Mouse (Mus musculus) neural tube, embryonic 14.5 days (tissue): ENCODE data around the gene Col2a1. TPM values are rescaled to one million over a fixed set of nuclear protein-coding genes. Genes with fewer than 3 reads are reported as not detected.

Experiments used
- ATAC-seq: fragments of 200-750 bp; cut with Nextera tagmentation; 2 replicates; pipeline ENCODE4 v1.8.0; 2017; ENCODE audit warnings: low read depth, mild to moderate bottlenecking, moderate TSS enrichment, moderate library complexity
- H3K27ac ChIP-seq: fragments of 300-500 bp; sonication (generic); 2 replicates; pipeline ENCODE4 v1.5.1; 2014; ENCODE audit warnings: low read depth, mild to moderate bottlenecking, control low read depth, low read length, moderate library complexity, mixed read lengths
- H3K27me3 ChIP-seq: fragments of 300-500 bp; sonication (generic); 2 replicates; pipeline ENCODE4 v1.6.1; 2014; ENCODE audit warnings: low read length; ENCODE audit not compliant: control insufficient read depth, insufficient read depth
- H3K36me3 ChIP-seq: fragments of 300-500 bp; sonication (generic); 2 replicates; pipeline ENCODE4 v1.6.1; 2014; ENCODE audit warnings: low read length, mixed read lengths; ENCODE audit not compliant: control insufficient read depth, insufficient read depth
- H3K4me1 ChIP-seq: fragments of 300-500 bp; sonication (generic); 2 replicates; pipeline ENCODE4 v1.6.1; 2014; ENCODE audit warnings: low read length; ENCODE audit not compliant: control insufficient read depth, insufficient read depth
- H3K4me2 ChIP-seq: fragments of 300-500 bp; sonication (generic); 2 replicates; pipeline ENCODE4 v1.6.1; 2014; ENCODE audit warnings: mild to moderate bottlenecking, low read depth, low read length, control low read depth
- H3K4me3 ChIP-seq: fragments of 300-500 bp; sonication (generic); 2 replicates; pipeline ENCODE4 v1.5.1; 2014; ENCODE audit warnings: low read depth, low read length, control low read depth, mixed read lengths
- H3K9ac ChIP-seq: fragments of 300-500 bp; sonication (generic); replicated peaks from 2 replicates; pipeline ENCODE4 v1.6.1; 2014; ENCODE audit warnings: low read depth, mild to moderate bottlenecking, control low read depth, low read length, mixed read lengths
- H3K9me3 ChIP-seq: fragments of 300-500 bp; sonication (generic); 2 replicates; pipeline ENCODE4 v1.6.1; 2016; ENCODE audit warnings: low read length; ENCODE audit not compliant: control insufficient read depth
- WGBS: fragments of 180-500 bp; shearing (Covaris S2); extraction: QIAGEN DNeasy Blood & Tissue Kit; methylation state at CpG from one replicate; pipeline ENCODE4 v1.1.7; 2014; 5-methylcytosine and 5-hydroxymethylcytosine counted together
- polyA plus RNA-seq: library from polyadenylated mRNA; unstranded; fragments of >200 nt; fragmentation: Nextera tagmentation; extraction: Ambion mirVana; gene quantifications from 2 replicates; pipeline ENCODE4 v1.2.1, GENCODE M21; 2014

The Col2a1 gene
- polyA plus RNA-seq, 1 experiment from 2014 or later = 11.3 TPM

DNA sequence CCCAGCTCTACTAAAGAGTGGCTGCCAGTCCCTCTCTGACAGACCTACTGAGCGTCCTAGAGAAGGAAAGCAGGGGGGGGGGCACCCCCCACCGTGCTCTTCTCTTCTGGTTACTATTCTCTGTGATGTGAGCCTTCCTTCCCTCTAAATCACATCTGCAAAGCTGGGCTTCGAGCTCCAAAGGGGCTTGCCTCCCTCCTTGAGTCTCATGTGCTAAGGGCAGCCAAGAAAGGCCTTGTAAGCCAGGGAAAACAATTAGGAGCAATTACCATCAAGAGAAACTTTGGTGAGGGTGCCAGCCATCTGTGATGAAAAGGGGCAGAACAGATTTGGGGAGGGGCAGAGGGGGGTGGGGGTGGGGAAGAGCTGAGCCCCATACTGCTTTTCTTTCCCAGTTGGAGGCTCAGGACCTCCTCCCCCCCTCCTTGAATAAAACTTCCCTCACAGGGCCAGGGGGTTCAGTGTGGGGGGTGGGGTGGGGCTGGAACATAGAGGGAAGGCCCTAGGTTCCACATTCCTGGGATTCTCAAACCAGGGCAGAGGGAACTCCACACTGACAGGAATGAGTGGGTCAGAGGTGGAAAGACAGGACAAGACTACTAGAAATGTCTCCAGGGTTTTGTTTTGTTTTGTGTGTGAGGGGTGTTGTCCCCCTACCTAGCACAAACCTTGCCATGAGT lies 30.7 kb upstream of the Col2a1 start:
- H3K4me1 ChIP-seq = no peaks in the 10 kb centered on the region
- 4% methylated on average over 3 of the region's 3 CpGs for WGBS
- no peak for ATAC-seq

GRCm38 (mm10) chr15:98033233-98033748 lies 28.8 kb upstream of the Col2a1 start:
- no peak overlapping the region for H3K9ac ChIP-seq
- H3K4me1 ChIP-seq = no peaks in the 10 kb centered on the region
- H3K4me3 ChIP-seq = no peak overlapping the region
- H3K27me3 ChIP-seq = no peaks in the 10 kb centered on the region
- H3K36me3 ChIP-seq = peaks cover 2% of the 10 kb centered on the region; the same call in 1 of the 2 replicates
- H3K27ac ChIP-seq = no peak overlapping the region
- H3K4me2 ChIP-seq = no peak overlapping the region
- 81% methylated on average over 9 of the region's 9 CpGs for WGBS
- no peaks in the 10 kb centered on the region for H3K9me3 ChIP-seq
- no peak for ATAC-seq

More for the DNA sequence above, 30.7 kb upstream of the Col2a1 start:
- H3K27ac ChIP-seq = no peak overlapping the region
- H3K36me3 ChIP-seq = peaks cover 10% of the 10 kb centered on the region; the same call in 1 of the 2 replicates
- H3K27me3 ChIP-seq = no peaks in the 10 kb centered on the region
- H3K9me3 ChIP-seq = no peaks in the 10 kb centered on the region
- no peak overlapping the region for H3K4me3 ChIP-seq
- no peak overlapping the region for H3K4me2 ChIP-seq
- no peak overlapping the region for H3K9ac ChIP-seq

DNA sequence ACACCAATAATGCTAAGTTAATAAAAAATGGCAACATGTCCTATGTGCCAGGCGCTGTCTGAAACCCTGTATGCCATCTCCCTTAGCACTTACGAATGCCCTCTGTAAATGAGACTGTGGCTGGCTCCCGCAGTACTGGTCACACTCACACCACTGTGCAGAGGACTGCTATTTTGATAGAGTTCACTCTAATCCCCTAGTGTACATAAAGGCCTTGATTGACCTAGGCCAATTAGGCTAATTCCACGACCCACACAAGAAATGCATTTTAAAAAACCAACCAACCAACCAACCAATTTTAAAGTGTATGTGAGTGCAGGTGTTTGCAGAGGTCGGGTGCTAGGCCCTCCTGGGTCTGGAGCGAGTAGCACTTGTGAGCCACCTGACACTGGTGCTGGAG lies 25.3 kb upstream of the Col2a1 start:
- H3K4me1 ChIP-seq = peaks cover 15% of the 10 kb centered on the region
- no peak overlapping the region for H3K4me2 ChIP-seq
- no peak overlapping the region for H3K27ac ChIP-seq
- H3K36me3 ChIP-seq = no peaks in the 10 kb centered on the region
- no peaks in the 10 kb centered on the region for H3K27me3 ChIP-seq
- H3K9ac ChIP-seq = no peak overlapping the region
- WGBS = 77% methylated on average over 6 of the region's 6 CpGs
- no peak for ATAC-seq
- no peaks in the 10 kb centered on the region for H3K9me3 ChIP-seq
- no peak overlapping the region for H3K4me3 ChIP-seq

GRCm38 (mm10) chr15:98026967-98027904 lies 22.7 kb upstream of the Col2a1 start:
- Histone ChIP-seq H3K27me3 (no peaks in the 10 kb centered on the region), H3K36me3 (no peaks in the 10 kb centered on the region), H3K4me2 (no peak overlapping the region), H3K4me3 (no peak overlapping the region), H3K4me1 (peaks cover 15% of the 10 kb centered on the region), H3K9me3 (no peaks in the 10 kb centered on the region), H3K27ac (no peak overlapping the region), H3K9ac (peak overlapping the region; percentile 25; the same call in 1 of the 2 replicates)
- 35% methylated on average over 12 of the region's 12 CpGs for WGBS
- no peak for ATAC-seq

GRCm38 (mm10) chr15:98025611-98026010 lies 21.1 kb upstream of the Col2a1 start:
- WGBS = 32% methylated on average over 4 of the region's 4 CpGs
- no peaks in the 10 kb centered on the region for H3K9me3 ChIP-seq
- H3K36me3 ChIP-seq = no peaks in the 10 kb centered on the region
- ATAC-seq = no peak
- no peak overlapping the region for H3K27ac ChIP-seq
- peaks cover 15% of the 10 kb centered on the region for H3K4me1 ChIP-seq
- no peak overlapping the region for H3K4me3 ChIP-seq
- H3K4me2 ChIP-seq = no peak overlapping the region
- H3K27me3 ChIP-seq = no peaks in the 10 kb centered on the region
- no peak overlapping the region for H3K9ac ChIP-seq

DNA sequence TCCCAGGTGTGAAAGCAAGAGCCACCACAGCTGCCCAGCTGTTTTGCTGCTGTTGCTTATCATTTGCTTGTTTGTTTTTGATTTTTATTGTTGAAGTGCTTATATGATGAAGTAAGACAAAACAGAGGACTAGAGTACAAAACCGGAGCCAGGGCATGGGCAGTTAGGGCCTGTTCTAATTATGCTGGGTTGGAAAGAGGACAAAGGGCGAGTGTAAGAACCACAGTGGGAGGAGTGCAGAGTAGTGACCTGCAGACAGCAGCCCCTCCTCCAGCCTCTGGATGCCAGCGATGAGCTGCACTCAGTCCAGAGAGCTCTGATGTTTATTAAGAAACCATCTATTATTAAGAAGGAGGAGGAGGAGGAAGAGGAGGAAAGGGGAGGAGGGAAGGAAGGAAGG lies 18.6 kb upstream of the Col2a1 start:
- no peak overlapping the region for H3K27ac ChIP-seq

DNA sequence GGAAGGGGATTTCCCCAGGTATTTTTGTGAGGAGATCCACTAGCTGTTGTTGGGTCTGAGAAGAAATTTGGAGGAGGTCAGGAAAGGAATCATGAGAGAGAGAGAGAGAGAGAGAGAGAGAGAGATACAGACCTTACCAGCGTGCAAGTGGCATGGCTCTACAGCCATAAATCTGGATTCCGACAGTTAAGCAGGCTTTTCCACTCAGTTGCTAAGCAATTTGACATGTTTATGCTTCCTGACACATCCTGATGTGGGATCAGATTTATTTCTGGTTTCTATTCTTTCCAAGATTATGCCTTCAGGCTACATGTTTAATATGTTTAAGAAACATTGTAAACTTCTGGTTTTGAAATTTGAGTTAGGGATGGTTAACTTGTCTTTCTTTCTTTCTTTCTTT lies 17.4 kb upstream of the Col2a1 start:
- no peaks in the 10 kb centered on the region for H3K9me3 ChIP-seq
- WGBS = 15% methylated on average over 2 of the region's 2 CpGs
- no peak for ATAC-seq

More for the DNA sequence above, 18.6 kb upstream of the Col2a1 start:
- Histone ChIP-seq H3K4me2 (no peak overlapping the region), H3K4me1 (peaks cover 14% of the 10 kb centered on the region), H3K27me3 (no peaks in the 10 kb centered on the region), H3K9me3 (no peaks in the 10 kb centered on the region), H3K4me3 (no peak overlapping the region), H3K36me3 (no peaks in the 10 kb centered on the region), H3K9ac (no peak overlapping the region)
- ATAC-seq = no peak
- WGBS = 17% methylated on average over 3 of the region's 3 CpGs

DNA sequence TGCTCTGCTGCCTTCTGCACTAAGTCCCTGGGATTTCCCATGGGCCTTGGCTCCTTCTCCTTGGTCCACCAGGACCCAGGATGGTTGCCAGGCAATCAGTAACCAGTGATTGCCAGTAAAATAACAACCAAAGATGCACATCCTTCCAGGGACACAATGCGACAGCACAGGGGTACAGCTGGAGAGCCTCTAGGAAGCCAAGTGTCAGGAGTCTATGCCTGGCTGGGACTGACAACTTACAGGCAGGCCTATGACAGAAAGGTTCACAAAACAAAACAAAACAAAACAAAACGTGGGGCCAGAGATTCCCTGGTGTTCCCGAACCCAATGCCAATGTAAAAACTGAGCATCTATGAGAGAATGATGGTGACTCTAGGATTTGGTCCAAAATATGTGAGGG lies 14.6 kb upstream of the Col2a1 start:
- no peak overlapping the region for H3K9ac ChIP-seq
- no peaks in the 10 kb centered on the region for H3K4me1 ChIP-seq
- WGBS = 69% methylated on average over 3 of the region's 3 CpGs
- no peaks in the 10 kb centered on the region for H3K36me3 ChIP-seq
- ATAC-seq = no peak
- H3K27ac ChIP-seq = no peak overlapping the region
- no peak overlapping the region for H3K4me2 ChIP-seq
- no peak overlapping the region for H3K4me3 ChIP-seq
- no peaks in the 10 kb centered on the region for H3K9me3 ChIP-seq
- no peaks in the 10 kb centered on the region for H3K27me3 ChIP-seq

More for the DNA sequence above, 17.4 kb upstream of the Col2a1 start:
- Histone ChIP-seq H3K4me1 (peaks cover 4% of the 10 kb centered on the region; the same call in 1 of the 2 replicates), H3K4me2 (no peak overlapping the region), H3K9ac (no peak overlapping the region), H3K36me3 (no peaks in the 10 kb centered on the region), H3K27ac (no peak overlapping the region), H3K27me3 (no peaks in the 10 kb centered on the region), H3K4me3 (no peak overlapping the region)

DNA sequence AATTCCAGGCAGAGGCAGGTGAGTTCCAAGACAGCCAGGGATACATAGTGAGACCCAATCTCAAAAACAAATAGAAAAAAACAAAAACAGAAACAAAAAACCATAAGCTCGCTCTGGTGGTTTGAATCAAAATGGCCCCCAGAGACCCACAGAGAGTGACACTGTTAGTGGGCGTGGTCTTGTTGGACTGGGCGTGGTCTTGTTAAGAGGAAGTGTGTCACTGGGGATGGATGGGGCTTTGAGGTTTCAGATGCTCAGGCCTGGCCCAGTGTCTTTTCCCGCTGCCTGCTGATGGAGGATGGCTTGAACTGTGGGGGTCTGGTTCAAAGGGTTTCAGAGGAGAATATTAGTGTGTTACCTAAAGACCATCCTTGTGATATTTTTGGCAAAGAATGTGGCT lies 13.4 kb upstream of the Col2a1 start:
- Histone ChIP-seq H3K27me3 (no peaks in the 10 kb centered on the region), H3K9ac (no peak overlapping the region), H3K4me3 (no peak overlapping the region), H3K4me1 (no peaks in the 10 kb centered on the region), H3K27ac (no peak overlapping the region), H3K4me2 (no peak overlapping the region), H3K36me3 (no peaks in the 10 kb centered on the region), H3K9me3 (no peaks in the 10 kb centered on the region)
- WGBS = 86% methylated on average over 4 of the region's 4 CpGs
- no peak for ATAC-seq
